8 mouse cellular contexts compared by ENCODE assay signal in the genomic region with DNA sequence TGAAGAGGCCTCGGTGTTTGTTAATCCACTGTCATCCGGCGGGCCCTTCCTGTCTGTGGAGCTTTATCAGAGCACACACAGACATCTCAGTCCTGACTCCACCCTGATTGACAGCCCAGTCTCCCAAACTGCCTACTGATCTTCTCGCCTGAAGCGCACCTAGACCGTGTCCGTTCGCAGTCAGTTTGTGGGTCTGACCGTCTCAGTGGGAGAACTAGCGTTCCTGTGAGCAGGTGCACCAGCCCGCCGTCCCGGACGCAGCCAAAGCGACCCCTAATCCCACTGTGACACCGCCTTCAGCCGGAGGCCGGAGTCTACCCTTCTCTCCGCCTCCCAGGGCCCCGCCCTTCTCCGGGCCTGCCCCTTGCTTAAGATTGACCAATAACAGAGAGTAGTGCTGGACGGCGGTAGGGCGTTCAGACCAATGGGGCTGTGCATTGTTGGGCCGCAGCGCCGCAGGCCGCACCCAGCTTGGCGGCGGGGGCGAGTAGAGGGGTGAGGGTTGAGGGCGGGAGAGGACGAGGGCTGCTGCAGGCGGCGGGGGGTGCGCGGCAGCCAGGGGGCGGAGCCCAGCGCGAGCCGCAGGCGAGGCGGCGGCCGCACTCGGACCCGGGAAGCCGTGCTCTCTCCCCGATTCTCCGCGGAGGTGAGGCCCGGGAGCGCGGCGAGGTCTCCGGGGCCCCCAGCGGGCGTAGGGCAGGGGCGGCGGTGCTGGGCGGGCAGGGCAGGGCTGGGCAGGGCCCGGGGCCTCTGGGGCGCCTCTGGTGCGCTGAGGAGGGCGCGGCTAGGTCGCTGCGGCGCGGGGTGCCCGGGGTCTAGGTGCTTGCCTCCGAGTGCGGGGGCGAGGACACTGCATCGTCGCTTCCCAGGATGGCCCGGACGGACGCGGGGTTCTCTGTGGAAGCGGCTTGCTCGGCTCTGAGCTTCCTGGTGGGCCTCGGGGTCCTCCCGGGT. TPM values are rescaled to one million over a fixed set of nuclear protein-coding genes. Genes with fewer than 3 reads are reported as not detected.
A peak's percentile ranks its signal among the peaks of the same experiment; 100 is the strongest.
DNase-seq lines count a peak whose midpoint lies in the region; ATAC-seq and TF ChIP-seq lines count a peak whose summit lies in the region.

TSS of gene Add1 (plus strand) at position 397 of the 954 bp plus-strand sequence.

- peak within 1 kb of the TSS; percentile 75 for H3K4me2 ChIP-seq in heart, embryonic 11.5 days
- H3K4me2 ChIP-seq in kidney, embryonic 16.5 days (replicated peaks; ENCODE audit: low read depth, low read length), result peak within 1 kb of the TSS; percentile 60
- peak within 1 kb of the TSS; percentile 93 for H3K4me2 ChIP-seq in myocyte (ENCODE audit: low read depth)

- DNase-seq in brain, embryonic 14.5 days (ENCODE audit: low read depth), result peak; percentile 99
- DNase-seq in liver, adult 2 months (ENCODE audit: extremely low read depth, low read depth, low spot score), result peak; percentile 89
- peak; percentile 98 for DNase-seq in splenic B cell, adult 2 months (ENCODE audit: low read depth, low spot score)

- H3K4me3 ChIP-seq in C2C12 (ENCODE audit: insufficient read depth, poor library complexity, severe bottlenecking) (peak within 1 kb of the TSS; percentile 68), myocyte (peak within 1 kb of the TSS; percentile 73)
- peak within 1 kb of the TSS; percentile 98 for H3K4me3 ChIP-seq in erythroblast, embryonic 14.5 days (replicated peaks)
- peak within 1 kb of the TSS; percentile 76 for H3K4me3 ChIP-seq in heart, embryonic 11.5 days (ENCODE audit: low read depth, low read length)
- peak within 1 kb of the TSS; percentile 69 for H3K4me3 ChIP-seq in kidney, embryonic 16.5 days (ENCODE audit: low read length)
- H3K4me3 ChIP-seq in liver, adult 2 months (ENCODE audit: insufficient read depth, low read depth, low read length), result peak within 1 kb of the TSS; percentile 93

- under 1% methylated on average over 71 of the region's 84 CpGs for WGBS in heart, embryonic 11.5 days (ENCODE audit: insufficient replicate concordance)
- WGBS in kidney, embryonic 16.5 days, result 1% methylated on average over 70 of the region's 84 CpGs
- under 1% methylated on average over 79 of the region's 84 CpGs for WGBS in liver, adult 2 months

- TF ChIP-seq POLR2A in brain, embryonic 14.5 days (IDR thresholded peaks at IDR 0.05; ENCODE audit: borderline replicate concordance, extremely low read depth, insufficient read depth, insufficient read length, poor library complexity, severe bottlenecking), result peak; percentile 93
- TF ChIP-seq POLR2A in liver, adult 2 months (IDR thresholded peaks at IDR 0.05; ENCODE audit: extremely low read depth, insufficient read depth, low read length), result peak; percentile 89
- peak; percentile 87 for TF ChIP-seq POLR2A in myocyte (IDR thresholded peaks at IDR 0.05; ENCODE audit: insufficient read length, low read depth)

- peaks cover 70% of the 10 kb centered on the region for H3K4me1 ChIP-seq in erythroblast, embryonic 14.5 days (ENCODE audit: control insufficient read depth)
- peaks cover 5% of the 10 kb centered on the region for H3K4me1 ChIP-seq in heart, embryonic 11.5 days (ENCODE audit: control insufficient read depth, insufficient read depth, low read length)
- H3K4me1 ChIP-seq in kidney, embryonic 16.5 days (ENCODE audit: insufficient read depth, low read length), result peaks cover 15% of the 10 kb centered on the region
- H3K4me1 ChIP-seq in liver, adult 2 months (ENCODE audit: control insufficient read depth, insufficient read depth, low read length), result peaks cover 11% of the 10 kb centered on the region

- H3K27ac ChIP-seq in heart, embryonic 11.5 days (ENCODE audit: low read depth, low read length), result peak within 1 kb of the TSS; percentile 88
- peak within 1 kb of the TSS; percentile 81 for H3K27ac ChIP-seq in kidney, embryonic 16.5 days (ENCODE audit: low read length)
- peak within 1 kb of the TSS; percentile 87 for H3K27ac ChIP-seq in liver, adult 2 months (replicated peaks; ENCODE audit: insufficient read depth, low read depth, low read length)

- H3K9ac ChIP-seq in heart, embryonic 11.5 days (ENCODE audit: low read depth, low read length), result peak within 1 kb of the TSS; percentile 94
- peak within 1 kb of the TSS; percentile 89 for H3K9ac ChIP-seq in kidney, embryonic 16.5 days (replicated peaks; ENCODE audit: low read length)
- H3K9ac ChIP-seq in liver, adult 2 months (ENCODE audit: low read depth, low read length), result peak within 1 kb of the TSS; percentile 90

- peak within 1 kb of the TSS; percentile 80 for H3ac ChIP-seq in C2C12 (ENCODE audit: control insufficient read depth, insufficient read length, low read depth)
- H3ac ChIP-seq in myocyte (ENCODE audit: control insufficient read depth, insufficient read length), result peak within 1 kb of the TSS; percentile 100

- TF ChIP-seq CTCF in C2C12 (IDR thresholded peaks at IDR 0.05; ENCODE audit: control insufficient read depth, insufficient read depth, insufficient read length), result no peak
- no peak for TF ChIP-seq CTCF in brain, embryonic 14.5 days (IDR thresholded peaks at IDR 0.05; ENCODE audit: borderline replicate concordance, extremely low read depth, insufficient read depth, insufficient read length)
- TF ChIP-seq CTCF in liver, adult 2 months (IDR thresholded peaks at IDR 0.05; ENCODE audit: low read depth, low read length), result 0 out of 2 replicates have a peak, but pooled peaks have one; percentile 8

- H3K27me3 ChIP-seq in C2C12 (ENCODE audit: control insufficient read depth, insufficient read depth, insufficient read length) (no peaks in the 10 kb centered on the region), myocyte (ENCODE audit: control insufficient read depth, insufficient read depth, insufficient read length) (no peaks in the 10 kb centered on the region)
- H3K27me3 ChIP-seq in erythroblast, embryonic 14.5 days (ENCODE audit: control insufficient read depth), result no peaks in the 10 kb centered on the region
- no peaks in the 10 kb centered on the region for H3K27me3 ChIP-seq in heart, embryonic 11.5 days (ENCODE audit: control insufficient read depth, insufficient read depth, low read length)
- no peaks in the 10 kb centered on the region for H3K27me3 ChIP-seq in kidney, embryonic 16.5 days (ENCODE audit: insufficient read depth, low read length)
- H3K27me3 ChIP-seq in liver, adult 2 months (ENCODE audit: control insufficient read depth, insufficient read depth, low read length), result no peaks in the 10 kb centered on the region
- no peaks in the 10 kb centered on the region for H3K27me3 ChIP-seq in splenic B cell, adult 2 months (ENCODE audit: control insufficient read depth, insufficient read depth, low read length, poor library complexity, severe bottlenecking)

- H3K79me3 ChIP-seq in C2C12 (ENCODE audit: low read depth), result peaks cover 42% of the 10 kb centered on the region

- peak; percentile 100 for ATAC-seq in heart, embryonic 11.5 days (replicated peaks; ENCODE audit: insufficient number of reproducible peaks, low FRiP score, low TSS enrichment)
- peak; percentile 100 for ATAC-seq in kidney, embryonic 16.5 days (ENCODE audit: low FRiP score, low TSS enrichment)

- H3K36me3 ChIP-seq in C2C12 (ENCODE audit: control insufficient read depth, insufficient read depth) (no peaks in the 10 kb centered on the region), myocyte (ENCODE audit: control insufficient read depth, insufficient read depth) (no peaks in the 10 kb centered on the region)
- H3K36me3 ChIP-seq in erythroblast, embryonic 14.5 days (ENCODE audit: control insufficient read depth), result peaks cover 49% of the 10 kb centered on the region
- H3K36me3 ChIP-seq in heart, embryonic 11.5 days (ENCODE audit: control insufficient read depth, insufficient read depth, low read length), result no peaks in the 10 kb centered on the region
- H3K36me3 ChIP-seq in kidney, embryonic 16.5 days (ENCODE audit: insufficient read depth, low read length), result no peaks in the 10 kb centered on the region
- H3K36me3 ChIP-seq in liver, adult 2 months (ENCODE audit: control insufficient read depth, insufficient read depth, low read length), result no peaks in the 10 kb centered on the region
- no peaks in the 10 kb centered on the region for H3K36me3 ChIP-seq in splenic B cell, adult 2 months (ENCODE audit: control insufficient read depth, insufficient read depth, low read length, poor library complexity, severe bottlenecking)

- no peaks in the 10 kb centered on the region for H3K9me3 ChIP-seq in erythroblast, embryonic 14.5 days (ENCODE audit: control insufficient read depth, low read length)
- no peaks in the 10 kb centered on the region for H3K9me3 ChIP-seq in heart, embryonic 11.5 days (replicated peaks; ENCODE audit: control insufficient read depth, low read length)
- no peaks in the 10 kb centered on the region for H3K9me3 ChIP-seq in kidney, embryonic 16.5 days (ENCODE audit: low read length)

- H3K79me2 ChIP-seq in C2C12 (ENCODE audit: control insufficient read depth, insufficient read depth) (peaks cover 48% of the 10 kb centered on the region), myocyte (ENCODE audit: control insufficient read depth, insufficient read depth) (peaks cover 44% of the 10 kb centered on the region)
- peaks cover 15% of the 10 kb centered on the region; the same call in 1 of the 2 replicates for H3K79me2 ChIP-seq in liver, adult 2 months (ENCODE audit: control insufficient read depth, insufficient read depth, low read length)

TF ChIP-seq in C2C12, 6 proteins besides CTCF, POLR2A, EP300 and RAD21 (continues in another document):
- TF ChIP-seq MYOG (IDR thresholded peaks at IDR 0.05; ENCODE audit: control insufficient read depth, extremely low read depth, insufficient read length) (no peak), MAX (IDR thresholded peaks at IDR 0.05) (no peak), FOSL1 (IDR thresholded peaks at IDR 0.05; ENCODE audit: insufficient read depth, low read length, poor library complexity, severe bottlenecking) (no peak), MYOD1 (IDR thresholded peaks at IDR 0.05; ENCODE audit: control insufficient read depth, insufficient read length, low read depth) (no peak), CEBPB (IDR thresholded peaks at IDR 0.05; ENCODE audit: low read depth) (no peak)

TF ChIP-seq in myocyte, 11 proteins besides CTCF, POLR2A, EP300 and RAD21 (continues in another document):
- TF ChIP-seq CEBPB (IDR thresholded peaks at IDR 0.05; ENCODE audit: insufficient read depth, poor library complexity, severe bottlenecking) (no peak), E2F4 (IDR thresholded peaks at IDR 0.05; ENCODE audit: insufficient read depth) (peak; percentile 12), MAX (IDR thresholded peaks at IDR 0.05; ENCODE audit: low read depth) (no peak), MYOG (IDR thresholded peaks at IDR 0.05; ENCODE audit: control insufficient read depth in 1 of 3, insufficient read depth in 1 of 3, insufficient read length in 2 of 3, low read depth in 2 of 3) (peak in 2 of 3 experiments; percentile 20 to 30)

RNA-seq across cellular contexts. Expression of gene Add1, which starts in this region (rescaled TPM):
- polyA plus RNA-seq in C2C12 (2012; fragmentation: generic; extraction: Trizol) (151 TPM), myocyte (2012; fragmentation: generic; extraction: Trizol) (160 TPM)
- 264 and 287 TPM in 2 replicates for polyA plus RNA-seq in brain, embryonic 14.5 days (2012; rRNA removed)
- polyA plus RNA-seq in erythroblast, embryonic 14.5 days (2012), result 106 and 113 TPM in 2 replicates
- 166 and 173 TPM in 2 replicates for polyA plus RNA-seq in heart, embryonic 11.5 days (2014; fragmentation: Nextera tagmentation; extraction: Ambion mirVana)
- polyA plus RNA-seq in kidney, embryonic 16.5 days (2015; fragmentation: Nextera tagmentation; extraction: Ambion mirVana), result 217 and 219 TPM in 2 replicates
- total RNA-seq in liver, adult 2 months (2014; rRNA removed), result 30.6 and 30.9 TPM in 2 replicates
- 29.9 and 39.3 TPM in 2 replicates for polyA plus RNA-seq in liver, adult 2 months (2012; rRNA removed)

Comparison
In these comparisons a context has a peak if more than half of its experiments do, and no peak if none do; other contexts are left out.
1. Peak in every context shown above with its lines: DNase-seq, ATAC-seq, H3K4me3 ChIP-seq and H3K27ac ChIP-seq.